In genomic region chr7:37024501-37025025, GRCm38 (mm10) we compare ENCODE assay signal across 20 mouse cellular contexts.
DNase-seq lines count a peak whose midpoint lies in the region; ATAC-seq lines count a peak whose summit lies in the region.
"Had no signal": no experiment of that assay in that cellular context is flagged by ENCODE, and none has a peak within 500 bp of the region (broad histone marks: within the 10 kb centered on the region; RNA-seq: fewer than 3 reads in every experiment).

No protein-coding gene starts in this region.

- H3K9ac ChIP-seq in forebrain, embryonic 16.5 days (replicated peaks; ENCODE audit: low read depth, low read length), result no peak overlapping the region
- no peak overlapping the region for H3K9ac ChIP-seq in forebrain, embryonic 11.5 days (ENCODE audit: low read length)
- H3K9ac ChIP-seq in neural tube, embryonic 15.5 days (replicated peaks), result no peak overlapping the region
- H3K9ac ChIP-seq: hindbrain, embryonic 15.5 days; limb, embryonic 13.5 days; liver, embryonic 13.5 days had no signal

- no peak overlapping the region for H3K4me3 ChIP-seq in forebrain, embryonic 16.5 days (replicated peaks; ENCODE audit: low read length)
- H3K4me3 ChIP-seq in forebrain, embryonic 11.5 days (ENCODE audit: low read depth, low read length), result no peak overlapping the region
- no peak overlapping the region for H3K4me3 ChIP-seq in neural tube, embryonic 15.5 days (replicated peaks)
- H3K4me3 ChIP-seq: embryonic facial prominence, embryonic 10.5 days; hindbrain, embryonic 15.5 days; limb, embryonic 13.5 days; liver, embryonic 13.5 days had no signal

- 0 out of 2 replicates have a peak, but pooled peaks cover 6% of the 10 kb centered on the region for H3K4me1 ChIP-seq in forebrain, embryonic 16.5 days (replicated peaks; ENCODE audit: control insufficient read depth, insufficient read depth, low read length)
- H3K4me1 ChIP-seq in forebrain, embryonic 11.5 days (replicated peaks; ENCODE audit: control insufficient read depth, insufficient read depth, low read length), result no peaks in the 10 kb centered on the region
- H3K4me1 ChIP-seq in neural tube, embryonic 15.5 days, result peaks cover 11% of the 10 kb centered on the region; the same call in 1 of the 2 replicates
- H3K4me1 ChIP-seq: hindbrain, embryonic 15.5 days; liver, embryonic 13.5 days had no signal

- peak overlapping the region; percentile 61 for H3K27ac ChIP-seq in forebrain, embryonic 16.5 days (ENCODE audit: low read length)
- H3K27ac ChIP-seq in forebrain, embryonic 11.5 days (ENCODE audit: low read depth, low read length), result no peak overlapping the region
- H3K27ac ChIP-seq in neural tube, embryonic 15.5 days (replicated peaks), result no peak overlapping the region
- H3K27ac ChIP-seq: embryonic facial prominence, embryonic 10.5 days; hindbrain, embryonic 15.5 days; kidney, postnatal 0 days; limb, embryonic 13.5 days; liver, embryonic 13.5 days had no signal

- DNase-seq in forebrain, embryonic 11.5 days (ENCODE audit: low spot score), result no peak
- DNase-seq in layer of hippocampus, adult 8-10 months (ENCODE audit: low spot score in 2 of 2), result peak; percentile 8 to 27
- no peak for DNase-seq in layer of hippocampus, postnatal 10 days (ENCODE audit: low spot score in 2 of 2)
- DNase-seq in right cerebral cortex, adult 2 months (ENCODE audit: low spot score in 2 of 2), result peak; percentile 20 to 33
- no peak for DNase-seq in right cerebral cortex, postnatal 4 days
- DNase-seq: adrenal gland, postnatal 14 days; gastrocnemius, postnatal 36 days; kidney, adult 2 months; liver, embryonic 13.5 days; lung, adult 2 months; lung, postnatal 14 days; thymus, postnatal 14 days had no signal

- H3K36me3 ChIP-seq in forebrain, embryonic 16.5 days (ENCODE audit: control insufficient read depth, insufficient read depth), result no peaks in the 10 kb centered on the region
- H3K36me3 ChIP-seq in forebrain, embryonic 11.5 days (ENCODE audit: control insufficient read depth, insufficient read depth, low read length), result no peaks in the 10 kb centered on the region
- H3K36me3 ChIP-seq in neural tube, embryonic 15.5 days, result no peaks in the 10 kb centered on the region
- H3K36me3 ChIP-seq: embryonic facial prominence, embryonic 10.5 days; hindbrain, embryonic 15.5 days; limb, embryonic 13.5 days; liver, embryonic 13.5 days had no signal

- H3K27me3 ChIP-seq in forebrain, embryonic 16.5 days (replicated peaks; ENCODE audit: control insufficient read depth, insufficient read depth, low read length), result no peaks in the 10 kb centered on the region
- no peaks in the 10 kb centered on the region for H3K27me3 ChIP-seq in forebrain, embryonic 11.5 days (ENCODE audit: control insufficient read depth, insufficient read depth, low read length)
- H3K27me3 ChIP-seq in neural tube, embryonic 15.5 days (replicated peaks), result no peaks in the 10 kb centered on the region
- H3K27me3 ChIP-seq: hindbrain, embryonic 15.5 days; limb, embryonic 13.5 days; liver, embryonic 13.5 days had no signal

- 77% methylated on average over 7 of the region's 7 CpGs for WGBS in forebrain, embryonic 16.5 days
- 89% methylated on average over 7 of the region's 7 CpGs for WGBS in forebrain, embryonic 11.5 days
- WGBS in neural tube, embryonic 15.5 days, result 74% methylated on average over 7 of the region's 7 CpGs

- no peaks in the 10 kb centered on the region for H3K9me3 ChIP-seq in forebrain, embryonic 16.5 days (ENCODE audit: control insufficient read depth, low read length)
- no peaks in the 10 kb centered on the region for H3K9me3 ChIP-seq in forebrain, embryonic 11.5 days (ENCODE audit: control insufficient read depth, low read length)
- H3K9me3 ChIP-seq in neural tube, embryonic 15.5 days (replicated peaks), result no peaks in the 10 kb centered on the region
- H3K9me3 ChIP-seq: embryonic facial prominence, embryonic 10.5 days; hindbrain, embryonic 15.5 days; limb, embryonic 13.5 days had no signal

- ATAC-seq in forebrain, embryonic 16.5 days, result peak; percentile 40
- ATAC-seq in forebrain, embryonic 11.5 days (replicated peaks; ENCODE audit: low FRiP score), result no peak
- ATAC-seq in neural tube, embryonic 15.5 days (ENCODE audit: low FRiP score), result no peak
- ATAC-seq: CD4-positive, CD25-positive, alpha-beta regulatory T cell, adult 4 months had no signal

- H3K4me2 ChIP-seq in forebrain, embryonic 16.5 days (ENCODE audit: low read length), result no peak overlapping the region
- no peak overlapping the region for H3K4me2 ChIP-seq in forebrain, embryonic 11.5 days (ENCODE audit: low read depth, low read length, severe bottlenecking)
- H3K4me2 ChIP-seq in neural tube, embryonic 15.5 days, result no peak overlapping the region
- H3K4me2 ChIP-seq: hindbrain, embryonic 15.5 days; limb, embryonic 13.5 days; liver, embryonic 13.5 days; midbrain, embryonic 11.5 days had no signal

Comparison
In these comparisons a context has a peak if more than half of its experiments do, and no peak if none do; other contexts are left out.
1. DNase-seq: peak in layer of hippocampus, adult 8-10 months (2 of 2) and right cerebral cortex, adult 2 months (2 of 2); none in forebrain, embryonic 11.5 days (single experiment), layer of hippocampus, postnatal 10 days (0 of 2) and right cerebral cortex, postnatal 4 days (single experiment).